Mouse (Mus musculus) erythroid progenitor cell, adult 5-6 weeks (primary cell): ENCODE data around the gene Tspan11. TPM values are rescaled to one million over a fixed set of nuclear protein-coding genes. Genes with fewer than 3 reads are reported as not detected.

ENCODE experiments used
- ATAC-seq: replicated peaks from 2 replicates; pipeline ENCODE4 v1.8.0; 2016; ENCODE audit warnings: moderate number of reproducible peaks, mild to moderate bottlenecking, moderate TSS enrichment, inconsistent platforms; ENCODE audit not compliant: poor library complexity, low FRiP score, severe bottlenecking
- total RNA-seq, 2 experiments: library from RNA; stranded (forward) in 1 of 2; stranded (reverse) in 1 of 2; fragments of 150-400 nt in 1 of 2; fragments of 186-747, 209-891 nt in 1 of 2; gene quantifications; 2 replicates each; pipeline versions ENCODE4 v1.2.3 to v1.2.4; 2015 to 2017; ENCODE audit warnings: low replicate concordance in 2 of 2

Gene Tspan11
- total RNA-seq, 2 experiments from 2014 or later: not detected

GRCm38 (mm10) chr6:127875883-127876282, 11.5 kb upstream of the Tspan11 start:
- ATAC-seq: no peak

GRCm38 (mm10) chr6:127876436-127876835, 11.0 kb upstream of the Tspan11 start:
- no peak for ATAC-seq

- ATAC-seq: no peak
These were observed 10.4 kb upstream of the Tspan11 start for GRCm38 (mm10) chr6:127877026-127877425.

- ATAC-seq: no peak
These were observed 7.9 kb upstream of the Tspan11 start for GRCm38 (mm10) chr6:127879472-127879871.

- no peak for ATAC-seq
These were observed 473 bp upstream of the Tspan11 start for GRCm38 (mm10) chr6:127886916-127887315.

GRCm38 (mm10) chr6:127888581-127888980, 1.2 kb downstream of the Tspan11 start:
- ATAC-seq: no peak

- ATAC-seq: no peak
These were observed 6.2 kb downstream of the Tspan11 start for GRCm38 (mm10) chr6:127893611-127894010.

- no peak for ATAC-seq
These were observed 7.6 kb downstream of the Tspan11 start for GRCm38 (mm10) chr6:127894999-127895398.

- no peak for ATAC-seq
These were observed 9.0 kb downstream of the Tspan11 start for GRCm38 (mm10) chr6:127896425-127896824.

- no peak for ATAC-seq
These were observed 10.0 kb downstream of the Tspan11 start for GRCm38 (mm10) chr6:127897342-127897741.

GRCm38 (mm10) chr6:127900062-127900461, 12.7 kb downstream of the Tspan11 start:
- no peak for ATAC-seq

- no peak for ATAC-seq
These were observed 13.9 kb downstream of the Tspan11 start for GRCm38 (mm10) chr6:127901261-127901660.

GRCm38 (mm10) chr6:127901669-127902068, 14.3 kb downstream of the Tspan11 start:
- no peak for ATAC-seq

- ATAC-seq: no peak
These were observed 15.2 kb downstream of the Tspan11 start for GRCm38 (mm10) chr6:127902559-127902958.

- ATAC-seq: no peak
These were observed 23.2 kb downstream of the Tspan11 start for GRCm38 (mm10) chr6:127910638-127911037.

GRCm38 (mm10) chr6:127911687-127912086, 24.3 kb downstream of the Tspan11 start:
- ATAC-seq: no peak

- ATAC-seq: no peak
These were observed 25.5 kb downstream of the Tspan11 start for GRCm38 (mm10) chr6:127912938-127913337.

- no peak for ATAC-seq
These were observed 29.6 kb downstream of the Tspan11 start for GRCm38 (mm10) chr6:127916993-127917392.

- ATAC-seq: no peak
These were observed 30.3 kb downstream of the Tspan11 start for GRCm38 (mm10) chr6:127917712-127918111.

- ATAC-seq: no peak
These were observed 32.1 kb downstream of the Tspan11 start for GRCm38 (mm10) chr6:127919491-127919890.

- no peak for ATAC-seq
These were observed 33.3 kb downstream of the Tspan11 start for GRCm38 (mm10) chr6:127920652-127921051.

GRCm38 (mm10) chr6:127921996-127922395, 34.6 kb downstream of the Tspan11 start:
- ATAC-seq: no peak

- no peak for ATAC-seq
These were observed 35.9 kb downstream of the Tspan11 start for GRCm38 (mm10) chr6:127923296-127923695.
